Mouse (Mus musculus) heart, postnatal 0 days (tissue): ENCODE results near the gene Gsk3a.

Source experiments
- CTCF ChIP-seq: IDR thresholded peaks from 2 replicates; pipeline ENCODE4 v1.5.1; 2016; ENCODE audit warnings: antibody characterized with exemption, control low read depth, low read depth
- EP300 ChIP-seq: IDR thresholded peaks from 2 replicates; pipeline ENCODE4 v1.6.1; 2016; ENCODE audit warnings: antibody characterized with exemption, low read depth

GRCm38 (mm10) chr7:25266180-25266962, 28.7 kb upstream of the Gsk3a start:
- TF ChIP-seq CTCF, result no peak
- no peak for TF ChIP-seq EP300
